Mouse (Mus musculus) liver, embryonic 15.5 days (tissue): ENCODE results near the gene Taar5. TPM values are rescaled to one million over a fixed set of nuclear protein-coding genes. Genes with fewer than 3 reads are reported as not detected.

Experiments used
- ATAC-seq: fragments of 200-750 bp; cut with Nextera tagmentation; 2 replicates; pipeline ENCODE4 v1.8.0; 2017; ENCODE audit warnings: moderate number of reproducible peaks, mild to moderate bottlenecking, moderate library complexity; ENCODE audit not compliant: insufficient read depth
- H3K27ac ChIP-seq: fragments of 300-500 bp; sonication (generic); replicated peaks from 2 replicates; pipeline ENCODE4 v1.5.1; 2015; ENCODE audit warnings: mild to moderate bottlenecking, inconsistent platforms
- H3K27me3 ChIP-seq: fragments of 300-500 bp; sonication (generic); 2 replicates; pipeline ENCODE4 v1.6.1; 2015; ENCODE audit warnings: mild to moderate bottlenecking, inconsistent platforms
- H3K36me3 ChIP-seq: fragments of 300-500 bp; sonication (generic); replicated peaks from 2 replicates; pipeline ENCODE4 v1.6.1; 2015; ENCODE audit warnings: moderate library complexity, mild to moderate bottlenecking, inconsistent platforms
- H3K4me1 ChIP-seq: fragments of 300-500 bp; sonication (generic); replicated peaks from 2 replicates; pipeline ENCODE4 v1.6.1; 2015; ENCODE audit warnings: inconsistent platforms
- H3K4me2 ChIP-seq: fragments of 300-500 bp; sonication (generic); 2 replicates; pipeline ENCODE4 v1.6.1; 2015; ENCODE audit warnings: moderate library complexity, mild to moderate bottlenecking, inconsistent platforms
- H3K4me3 ChIP-seq: fragments of 300-500 bp; sonication (generic); replicated peaks from 2 replicates; pipeline ENCODE4 v1.5.1; 2015; ENCODE audit warnings: mild to moderate bottlenecking, inconsistent platforms
- H3K9ac ChIP-seq: fragments of 300-500 bp; sonication (generic); 2 replicates; pipeline ENCODE4 v1.6.1; 2015; ENCODE audit warnings: moderate library complexity, mild to moderate bottlenecking, inconsistent platforms
- H3K9me3 ChIP-seq: fragments of 300-500 bp; sonication (generic); replicated peaks from 2 replicates; pipeline ENCODE4 v1.6.1; 2016; ENCODE audit warnings: inconsistent platforms
- WGBS: fragments of 180-500 bp; shearing (Covaris S2); methylation state at CpG from one replicate; pipeline ENCODE4 v1.1.7; 2015; ENCODE audit warnings: mixed read lengths; ENCODE audit not compliant: insufficient replicate concordance; 5-methylcytosine and 5-hydroxymethylcytosine counted together
- polyA plus RNA-seq: library from polyadenylated mRNA; unstranded; fragments of >200 nt; fragmentation: Nextera tagmentation; extraction: Ambion mirVana; gene quantifications from 2 replicates; pipeline ENCODE4 v1.2.1, GENCODE M21; 2015

The Taar5 gene
- polyA plus RNA-seq = not detected in 2 replicates

- no peaks in the 10 kb centered on the region for H3K9me3 ChIP-seq
- no peak within 1 kb of the TSS for H3K4me2 ChIP-seq
- no peak within 1 kb of the TSS for H3K9ac ChIP-seq
- no peaks in the 10 kb centered on the region for H3K27me3 ChIP-seq
- H3K36me3 ChIP-seq = no peaks in the 10 kb centered on the region
- H3K4me1 ChIP-seq = no peaks in the 10 kb centered on the region
- H3K4me3 ChIP-seq = no peak within 1 kb of the TSS
- ATAC-seq = no peak
- H3K27ac ChIP-seq = no peak within 1 kb of the TSS
- WGBS = 63% methylated on average over 11 of the region's 11 CpGs
These were observed at the start of gene Taar5 for GRCm38 (mm10) chr10:23970656-23971165. Taar5 (plus strand) TSS chr10:23970706.

- Histone ChIP-seq H3K36me3 (no peaks in the 10 kb centered on the region), H3K27ac (no peak overlapping the region), H3K9me3 (no peaks in the 10 kb centered on the region), H3K27me3 (no peaks in the 10 kb centered on the region), H3K4me3 (no peak overlapping the region), H3K4me1 (no peaks in the 10 kb centered on the region), H3K9ac (no peak overlapping the region), H3K4me2 (no peak overlapping the region)
- ATAC-seq = peak; percentile 65
- 51% methylated on average over 3 of the region's 3 CpGs for WGBS
These were observed 48.0 kb upstream of the Taar5 start for GRCm38 (mm10) chr10:23922468-23922867.

DNA sequence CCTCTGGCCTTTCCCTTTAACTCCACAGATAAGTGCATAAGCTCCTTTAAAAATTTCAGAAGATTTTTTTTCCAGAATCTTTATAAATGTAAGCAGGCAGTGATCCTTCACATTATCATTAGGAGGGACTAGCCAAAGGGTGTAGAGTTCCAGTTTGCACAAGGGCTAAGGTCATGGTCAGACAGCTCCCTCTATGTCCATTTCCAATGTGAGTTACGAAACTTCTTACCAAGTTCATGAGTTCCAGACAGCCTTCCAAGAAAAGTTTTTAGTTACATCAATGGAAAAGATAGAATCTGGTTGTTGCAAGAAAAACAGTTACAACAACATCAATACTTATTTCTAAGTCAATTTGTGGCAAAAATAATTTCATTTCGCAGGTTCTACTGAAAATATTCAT is 46.6 kb upstream of the Taar5 start:
- no peak overlapping the region for H3K9ac ChIP-seq
- H3K9me3 ChIP-seq = no peaks in the 10 kb centered on the region
- no peak overlapping the region for H3K4me2 ChIP-seq
- H3K27me3 ChIP-seq = no peaks in the 10 kb centered on the region
- no peak overlapping the region for H3K27ac ChIP-seq
- H3K36me3 ChIP-seq = no peaks in the 10 kb centered on the region
- H3K4me3 ChIP-seq = no peak overlapping the region
- ATAC-seq = no peak
- WGBS = 48% methylated on average over 2 of the region's 2 CpGs
- no peaks in the 10 kb centered on the region for H3K4me1 ChIP-seq

DNA sequence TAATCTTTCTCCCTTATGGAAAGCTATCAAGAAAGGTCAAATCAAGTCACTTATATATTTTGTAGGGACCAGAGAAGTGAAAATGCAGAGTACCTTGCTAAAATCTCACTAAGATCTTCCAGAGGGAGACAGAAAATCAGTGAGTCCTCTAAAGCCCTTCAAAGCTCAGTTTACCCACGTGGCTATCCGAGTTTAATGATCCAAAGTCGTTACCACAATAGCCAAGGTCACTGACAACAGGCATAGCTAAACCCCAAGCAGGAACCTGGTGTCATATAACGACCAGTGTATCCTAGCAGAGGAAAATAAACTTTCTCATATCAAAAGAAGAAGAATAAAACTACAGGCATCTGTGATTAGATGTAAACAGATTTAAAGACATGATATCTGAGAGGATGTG is 32.9 kb upstream of the Taar5 start:
- no peak for ATAC-seq
- Histone ChIP-seq H3K36me3 (no peaks in the 10 kb centered on the region), H3K4me1 (no peaks in the 10 kb centered on the region), H3K4me2 (no peak overlapping the region), H3K4me3 (no peak overlapping the region), H3K27ac (no peak overlapping the region), H3K9me3 (no peaks in the 10 kb centered on the region), H3K9ac (no peak overlapping the region), H3K27me3 (no peaks in the 10 kb centered on the region)
- WGBS = 26% methylated on average over 4 of the region's 4 CpGs

- H3K9me3 ChIP-seq = no peaks in the 10 kb centered on the region
- H3K27ac ChIP-seq = no peak within 1 kb of the TSS
- no peak for ATAC-seq
- H3K27me3 ChIP-seq = no peaks in the 10 kb centered on the region
- H3K4me3 ChIP-seq = no peak within 1 kb of the TSS
- H3K9ac ChIP-seq = no peak within 1 kb of the TSS
- no peak within 1 kb of the TSS for H3K4me2 ChIP-seq
- no peaks in the 10 kb centered on the region for H3K4me1 ChIP-seq
- WGBS = 54% methylated on average over 6 of the region's 6 CpGs
- no peaks in the 10 kb centered on the region for H3K36me3 ChIP-seq
These were observed 32.2 kb upstream of the Taar5 start, which contains the start of gene Taar2 for GRCm38 (mm10) chr10:23938312-23938711. Taar2 (plus strand) TSS chr10:23938572.

GRCm38 (mm10) chr10:23942465-23942864 is 28.0 kb upstream of the Taar5 start:
- Histone ChIP-seq H3K9me3 (no peaks in the 10 kb centered on the region), H3K36me3 (no peaks in the 10 kb centered on the region), H3K4me3 (no peak overlapping the region), H3K9ac (no peak overlapping the region), H3K4me1 (no peaks in the 10 kb centered on the region), H3K27me3 (no peaks in the 10 kb centered on the region), H3K4me2 (no peak overlapping the region), H3K27ac (no peak overlapping the region)
- WGBS = 51% methylated on average over 5 of the region's 5 CpGs
- ATAC-seq = no peak

DNA sequence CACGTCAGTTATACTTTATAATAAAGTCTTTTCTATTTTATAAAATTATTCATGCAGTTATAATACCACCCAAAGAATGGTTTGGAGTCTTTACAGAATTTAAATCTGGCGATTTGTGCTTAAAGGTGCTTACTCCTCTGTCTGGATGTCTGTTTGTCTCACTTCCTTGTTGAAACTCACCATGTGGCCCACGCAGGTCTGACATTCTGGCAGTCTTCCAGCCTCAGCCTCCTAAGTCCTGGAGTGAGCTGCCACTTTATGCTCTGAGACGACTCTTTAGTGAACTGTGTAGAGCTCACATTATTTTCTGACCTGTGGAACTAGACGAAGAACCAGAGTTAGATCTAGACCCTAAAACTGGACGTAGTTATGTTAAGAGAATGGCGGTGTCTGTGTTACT is 22.5 kb upstream of the Taar5 start:
- Histone ChIP-seq H3K27ac (no peak overlapping the region), H3K4me1 (no peaks in the 10 kb centered on the region), H3K36me3 (no peaks in the 10 kb centered on the region), H3K27me3 (no peaks in the 10 kb centered on the region), H3K4me3 (no peak overlapping the region), H3K4me2 (no peak overlapping the region), H3K9me3 (no peaks in the 10 kb centered on the region), H3K9ac (no peak overlapping the region)
- WGBS = 54% methylated on average over 7 of the region's 7 CpGs
- ATAC-seq = no peak

GRCm38 (mm10) chr10:23949508-23950005 is 20.9 kb upstream of the Taar5 start, which contains the start of gene Taar3:
Taar3 (plus strand) TSS chr10:23949558.
- no peak within 1 kb of the TSS for H3K4me3 ChIP-seq
- H3K9me3 ChIP-seq = no peaks in the 10 kb centered on the region
- H3K4me2 ChIP-seq = no peak within 1 kb of the TSS
- 79% methylated on average over 16 of the region's 16 CpGs for WGBS
- no peak for ATAC-seq
- H3K36me3 ChIP-seq = no peaks in the 10 kb centered on the region
- no peaks in the 10 kb centered on the region for H3K4me1 ChIP-seq
- H3K27ac ChIP-seq = no peak within 1 kb of the TSS
- H3K27me3 ChIP-seq = no peaks in the 10 kb centered on the region
- H3K9ac ChIP-seq = no peak within 1 kb of the TSS

DNA sequence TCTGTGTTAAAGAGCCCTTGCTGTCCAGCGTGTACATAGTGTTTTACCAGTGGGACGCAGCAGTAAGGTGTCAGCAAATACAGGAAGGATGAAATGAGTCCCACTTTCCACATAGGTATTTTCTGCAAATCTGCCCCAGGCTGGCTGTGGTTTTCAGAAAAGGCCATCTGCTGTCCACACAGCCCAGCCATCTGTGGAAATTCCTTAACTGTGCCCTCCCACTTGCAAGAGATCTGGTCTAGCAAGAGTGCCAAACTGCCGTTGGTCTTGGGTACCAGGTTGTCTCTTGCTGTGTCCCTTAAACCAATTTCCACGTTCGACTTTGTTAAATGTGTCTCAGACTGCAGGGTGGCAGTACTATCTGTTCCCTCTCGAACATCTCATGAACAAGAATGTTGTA is 18.8 kb upstream of the Taar5 start:
- 58% methylated on average over 6 of the region's 6 CpGs for WGBS
- no peak for ATAC-seq
- Histone ChIP-seq H3K4me3 (no peak overlapping the region), H3K4me1 (no peaks in the 10 kb centered on the region), H3K27me3 (no peaks in the 10 kb centered on the region), H3K4me2 (no peak overlapping the region), H3K9ac (no peak overlapping the region), H3K36me3 (no peaks in the 10 kb centered on the region), H3K9me3 (no peaks in the 10 kb centered on the region), H3K27ac (no peak overlapping the region)

- Histone ChIP-seq H3K4me1 (no peaks in the 10 kb centered on the region), H3K27me3 (no peaks in the 10 kb centered on the region), H3K4me3 (no peak overlapping the region), H3K36me3 (no peaks in the 10 kb centered on the region), H3K9ac (no peak overlapping the region), H3K4me2 (no peak overlapping the region), H3K9me3 (no peaks in the 10 kb centered on the region), H3K27ac (no peak overlapping the region)
- no peak for ATAC-seq
- WGBS = 49% methylated on average over 3 of the region's 3 CpGs
These were observed 11.4 kb upstream of the Taar5 start for GRCm38 (mm10) chr10:23959071-23959470.

- Histone ChIP-seq H3K9ac (no peak within 1 kb of the TSS), H3K27me3 (no peaks in the 10 kb centered on the region), H3K36me3 (no peaks in the 10 kb centered on the region), H3K4me2 (no peak within 1 kb of the TSS), H3K4me3 (no peak within 1 kb of the TSS), H3K27ac (no peak within 1 kb of the TSS), H3K9me3 (no peaks in the 10 kb centered on the region), H3K4me1 (no peaks in the 10 kb centered on the region)
- 68% methylated on average over 13 of the region's 13 CpGs for WGBS
- ATAC-seq = no peak
These were observed 10.0 kb upstream of the Taar5 start, which contains the start of gene Taar4 for GRCm38 (mm10) chr10:23960444-23960915. Taar4 (plus strand) TSS chr10:23960494.

DNA sequence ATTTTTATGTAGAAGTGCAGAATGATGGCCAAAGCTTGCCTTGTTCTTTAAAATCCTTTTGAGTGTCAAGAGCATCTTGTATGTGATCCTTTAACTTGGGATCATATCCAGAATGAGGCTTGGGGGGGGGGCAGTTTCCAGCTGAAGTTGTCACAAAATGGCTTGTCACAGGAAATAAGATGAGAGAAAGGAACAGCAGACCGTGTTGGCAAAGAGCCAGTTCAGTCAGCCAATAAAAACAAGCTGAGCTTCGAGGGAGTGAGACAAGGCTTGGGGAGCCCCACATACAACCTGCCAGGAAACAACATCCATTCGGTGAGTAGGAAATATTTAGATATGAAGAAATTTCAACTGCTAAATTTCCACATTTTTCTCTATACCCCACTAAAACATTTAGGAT is 7.1 kb upstream of the Taar5 start:
- Histone ChIP-seq H3K36me3 (no peaks in the 10 kb centered on the region), H3K9me3 (no peaks in the 10 kb centered on the region), H3K4me1 (no peaks in the 10 kb centered on the region), H3K9ac (no peak overlapping the region), H3K27me3 (no peaks in the 10 kb centered on the region), H3K4me2 (no peak overlapping the region), H3K27ac (no peak overlapping the region), H3K4me3 (no peak overlapping the region)
- ATAC-seq = no peak
- WGBS = 51% methylated on average over 3 of the region's 3 CpGs
